Mouse (Mus musculus) thymus, postnatal 25 days (tissue): Measurements from ENCODE around the gene Il25.
"Not testable (repeated sequence)": the region's sequence is repeated elsewhere in the genome, so short reads cannot be mapped to it uniquely, and the experiment has no call there.

Experiments
- DNase-seq: peaks from one replicate; pipeline ENCODE4 v3.0.0; 2022

Gene Il25

GRCm38 (mm10) chr14:54927296-54927695, 5.2 kb upstream of the Il25 start:
- DNase-seq = no peak

GRCm38 (mm10) chr14:54929801-54930200, 2.7 kb upstream of the Il25 start:
- DNase-seq = no peak

GRCm38 (mm10) chr14:54930431-54930830, 2.1 kb upstream of the Il25 start:
- no peak for DNase-seq

GRCm38 (mm10) chr14:54935904-54936830, 3.7 kb downstream of the Il25 start, which contains the start of gene Cmtm5:
Gene Cmtm5 (plus strand): TSS chr14:54936261.
- no peak for DNase-seq

GRCm38 (mm10) chr14:54936831-54937160, 4.3 kb downstream of the Il25 start:
- no peak for DNase-seq

- DNase-seq = no peak
Observed at GRCm38 (mm10) chr14:54937361-54938182, 5.1 kb downstream of the Il25 start.

- no peak for DNase-seq
Observed at GRCm38 (mm10) chr14:54938431-54939219, 6.1 kb downstream of the Il25 start.

GRCm38 (mm10) chr14:54939434-54940175, 7.1 kb downstream of the Il25 start:
- peak; percentile 71 for DNase-seq

- DNase-seq = no peak
Observed at GRCm38 (mm10) chr14:54940176-54940530, 7.7 kb downstream of the Il25 start.

GRCm38 (mm10) chr14:54941024-54941978, 8.8 kb downstream of the Il25 start:
- DNase-seq = no peak

GRCm38 (mm10) chr14:54942479-54942878, 10.0 kb downstream of the Il25 start:
- DNase-seq = no peak

GRCm38 (mm10) chr14:54943971-54944370, 11.5 kb downstream of the Il25 start:
- DNase-seq = no peak

GRCm38 (mm10) chr14:54944939-54945338, 12.4 kb downstream of the Il25 start:
- no peak for DNase-seq

GRCm38 (mm10) chr14:54945975-54946704, 13.6 kb downstream of the Il25 start:
- no peak for DNase-seq

- DNase-seq = not testable (repeated sequence)
Observed at GRCm38 (mm10) chr14:54947008-54947407, 14.5 kb downstream of the Il25 start.

GRCm38 (mm10) chr14:54948781-54949180, 16.3 kb downstream of the Il25 start:
- DNase-seq = no peak

GRCm38 (mm10) chr14:54950493-54950892, 18.0 kb downstream of the Il25 start:
- no peak for DNase-seq

GRCm38 (mm10) chr14:54951587-54951986, 19.1 kb downstream of the Il25 start:
- DNase-seq = no peak

GRCm38 (mm10) chr14:54953664-54954206, 21.2 kb downstream of the Il25 start:
- no peak for DNase-seq

GRCm38 (mm10) chr14:54954474-54954873, 22.0 kb downstream of the Il25 start:
- DNase-seq = no peak
